In genomic region chr4:139380207-139380748, GRCm38 (mm10) we compare ENCODE assay signal across 8 mouse cellular contexts. TPM values are rescaled to one million over a fixed set of nuclear protein-coding genes. Genes with fewer than 3 reads are reported as not detected.
DNase-seq lines count a peak whose midpoint lies in the region; ATAC-seq lines count a peak whose summit lies in the region.

No protein-coding gene starts in this region.

- H3K4me3 ChIP-seq in heart, embryonic 10.5 days: peak overlapping the region; percentile 95
- H3K4me3 ChIP-seq in kidney, embryonic 15.5 days (replicated peaks): peak overlapping the region; percentile 97

- peak; percentile 100 for DNase-seq in B cell, adult 2 months
- peak; percentile 99 for DNase-seq in brain, adult 2 months (ENCODE audit: low read depth, low spot score)
- DNase-seq in heart, embryonic 10.5 days (ENCODE audit: low spot score): peak; percentile 99
- DNase-seq in liver: peak; percentile 100
- peak; percentile 99 to 100 for DNase-seq in spleen, postnatal 4 days (ENCODE audit: low spot score in 2 of 2)

- H3K27me3 ChIP-seq in heart, embryonic 10.5 days (ENCODE audit: insufficient read depth, poor library complexity, severe bottlenecking): no peaks in the 10 kb centered on the region
- H3K27me3 ChIP-seq in kidney, embryonic 15.5 days: no peaks in the 10 kb centered on the region

- H3K9me3 ChIP-seq in heart, embryonic 10.5 days: no peaks in the 10 kb centered on the region
- no peaks in the 10 kb centered on the region for H3K9me3 ChIP-seq in kidney, embryonic 15.5 days (replicated peaks)

- peaks cover 20% of the 10 kb centered on the region for H3K4me1 ChIP-seq in heart, embryonic 10.5 days
- peaks cover 20% of the 10 kb centered on the region for H3K4me1 ChIP-seq in kidney, embryonic 15.5 days

- peak overlapping the region; percentile 89 for H3K9ac ChIP-seq in kidney, embryonic 15.5 days

- ATAC-seq in erythroblast, adult 5-6 weeks (replicated peaks; ENCODE audit: low FRiP score, poor library complexity, severe bottlenecking): peak; percentile 89
- ATAC-seq in kidney, embryonic 15.5 days (replicated peaks; ENCODE audit: low FRiP score): peak; percentile 98
- ATAC-seq in monocyte, adult 5-6 weeks (replicated peaks; ENCODE audit: insufficient number of reproducible peaks, low FRiP score, low TSS enrichment, poor library complexity, severe bottlenecking): peak; percentile 91

- H3K36me3 ChIP-seq in heart, embryonic 10.5 days: peaks cover 26% of the 10 kb centered on the region
- peaks cover 35% of the 10 kb centered on the region for H3K36me3 ChIP-seq in kidney, embryonic 15.5 days

- 0% methylated on average over 54 of the region's 54 CpGs for WGBS in heart, embryonic 10.5 days
- under 1% methylated on average over 54 of the region's 54 CpGs for WGBS in kidney, embryonic 15.5 days

- H3K4me2 ChIP-seq in kidney, embryonic 15.5 days: peak overlapping the region; percentile 86

- peak overlapping the region; percentile 96 for H3K27ac ChIP-seq in heart, embryonic 10.5 days
- peak overlapping the region; percentile 92 for H3K27ac ChIP-seq in kidney, embryonic 15.5 days

RNA-seq across cellular contexts. Expression of gene Ubr4, which starts 27.9 kb away (rescaled TPM):
- total RNA-seq in erythroblast, adult 5-6 weeks (2015; ENCODE audit: low replicate concordance): 165 and 179 TPM in 2 replicates
- total RNA-seq in erythroblast, adult 5-6 weeks (2017; ENCODE audit: low replicate concordance): 158 and 168 TPM in 2 replicates
- polyA plus RNA-seq in heart, embryonic 10.5 days (2016; fragmentation: Nextera tagmentation; extraction: Ambion mirVana): 61.1 and 75.4 TPM in 2 replicates
- polyA plus RNA-seq in kidney, embryonic 15.5 days (2015; fragmentation: Nextera tagmentation; extraction: Ambion mirVana): 66.4 and 72.2 TPM in 2 replicates
- total RNA-seq in monocyte, adult 5-6 weeks (2017): 38.5 to 107 TPM (median 47.9 TPM) in 3 replicates

RNA-seq across cellular contexts. Expression of gene Emc1, which starts 27.9 kb away (rescaled TPM):
- total RNA-seq in erythroblast, adult 5-6 weeks (2015; ENCODE audit: low replicate concordance): 3.3 and 8.2 TPM in 2 replicates
- 14.8 and 26.1 TPM in 2 replicates for total RNA-seq in erythroblast, adult 5-6 weeks (2017; ENCODE audit: low replicate concordance)
- polyA plus RNA-seq in heart, embryonic 10.5 days (2016; fragmentation: Nextera tagmentation; extraction: Ambion mirVana): 37.9 and 56.6 TPM in 2 replicates
- polyA plus RNA-seq in kidney, embryonic 15.5 days (2015; fragmentation: Nextera tagmentation; extraction: Ambion mirVana): 32.2 and 32.3 TPM in 2 replicates
- total RNA-seq in monocyte, adult 5-6 weeks (2017): 14.3 to 34.6 TPM (median 21.9 TPM) in 3 replicates

RNA-seq across cellular contexts. Expression of gene Mrto4, which starts 27.9 kb away (rescaled TPM):
- 27.6 and 29.2 TPM in 2 replicates for total RNA-seq in erythroblast, adult 5-6 weeks (2015; ENCODE audit: low replicate concordance)
- 11.8 and 14.5 TPM in 2 replicates for total RNA-seq in erythroblast, adult 5-6 weeks (2017; ENCODE audit: low replicate concordance)
- 115 and 161 TPM in 2 replicates for polyA plus RNA-seq in heart, embryonic 10.5 days (2016; fragmentation: Nextera tagmentation; extraction: Ambion mirVana)
- 123 and 130 TPM in 2 replicates for polyA plus RNA-seq in kidney, embryonic 15.5 days (2015; fragmentation: Nextera tagmentation; extraction: Ambion mirVana)
- total RNA-seq in monocyte, adult 5-6 weeks (2017): 20.8 to 41.9 TPM (median 26.8 TPM) in 3 replicates

Comparison
In these comparisons a context has a peak if more than half of its experiments do, and no peak if none do; other contexts are left out.
1. Peak in every context shown above with its lines: DNase-seq, ATAC-seq, H3K4me3 ChIP-seq and H3K27ac ChIP-seq.